Mouse (Mus musculus) ES-Bruce4 (cell line): ENCODE results near the gene Kif7. TPM values are rescaled to one million over a fixed set of nuclear protein-coding genes. Genes with fewer than 3 reads are reported as not detected.

Experiments used
- H3K27ac ChIP-seq: 2 replicates; pipeline ENCODE4 v1.5.1; 2012; ENCODE audit warnings: low read length, inconsistent platforms; ENCODE audit not compliant: insufficient read depth
- H3K27me3 ChIP-seq: 2 replicates; pipeline ENCODE4 v1.6.1; 2012; ENCODE audit warnings: mild to moderate bottlenecking, low read length, inconsistent platforms; ENCODE audit not compliant: control insufficient read depth, poor library complexity, insufficient read depth, severe bottlenecking
- H3K36me3 ChIP-seq: 2 replicates; pipeline ENCODE4 v1.6.1; 2012; ENCODE audit warnings: inconsistent platforms, mild to moderate bottlenecking, low read length, moderate library complexity; ENCODE audit not compliant: control insufficient read depth, poor library complexity, insufficient read depth, severe bottlenecking
- H3K4me1 ChIP-seq: one replicate; pipeline ENCODE4 v1.8.1; 2011; ENCODE audit warnings: low read length; ENCODE audit not compliant: control insufficient read depth, insufficient read depth
- H3K4me3 ChIP-seq: 2 replicates; pipeline ENCODE4 v1.5.1; 2011; ENCODE audit warnings: low read depth, mild to moderate bottlenecking, low read length
- H3K9ac ChIP-seq: 2 replicates; pipeline ENCODE4 v1.6.1; 2012; ENCODE audit warnings: low read depth, mild to moderate bottlenecking, inconsistent platforms; ENCODE audit not compliant: poor library complexity, severe bottlenecking
- H3K9me3 ChIP-seq: replicated peaks from 2 replicates; pipeline ENCODE4 v1.6.1; 2012; ENCODE audit warnings: mild to moderate bottlenecking, low read length, inconsistent platforms; ENCODE audit not compliant: control insufficient read depth, poor library complexity, insufficient read depth, severe bottlenecking
- CTCF ChIP-seq: IDR thresholded peaks from one replicate; pipeline ENCODE4 v1.8.1; 2011; ENCODE audit warnings: low read depth, low read length
- EP300 ChIP-seq: IDR thresholded peaks from 2 replicates; pipeline ENCODE4 v1.6.1; 2011; ENCODE audit warnings: low read depth, low read length; ENCODE audit not compliant: insufficient read depth
- POLR2A ChIP-seq: IDR thresholded peaks from one replicate; pipeline ENCODE4 v1.8.1; 2011; ENCODE audit warnings: low read length; ENCODE audit not compliant: insufficient read depth
- polyA plus RNA-seq: library from polyadenylated mRNA; stranded (reverse); fragments of >200 nt; gene quantifications from 2 replicates; pipeline ENCODE4 v1.2.4, GENCODE M21; 2011; ENCODE audit warnings: low read depth; ENCODE audit not compliant: missing spikeins, insufficient read depth, insufficient read length

Gene Kif7
- polyA plus RNA-seq, 1 experiment, result 4.1 TPM

GRCm38 (mm10) chr7:79670900-79671604 is 44.5 kb downstream of the Kif7 start:
- H3K4me3 ChIP-seq, result no peak overlapping the region
- no peaks in the 10 kb centered on the region for H3K4me1 ChIP-seq
- H3K9me3 ChIP-seq, result no peaks in the 10 kb centered on the region
- no peak overlapping the region for H3K27ac ChIP-seq
- TF ChIP-seq CTCF (no peak), POLR2A (no peak), EP300 (no peak)
- peaks cover 91% of the 10 kb centered on the region for H3K36me3 ChIP-seq
- no peak overlapping the region for H3K9ac ChIP-seq
- no peaks in the 10 kb centered on the region for H3K27me3 ChIP-seq

- no peak overlapping the region for H3K27ac ChIP-seq
- TF ChIP-seq CTCF (no peak), EP300 (no peak), POLR2A (no peak)
- no peak overlapping the region for H3K4me3 ChIP-seq
- H3K4me1 ChIP-seq, result no peaks in the 10 kb centered on the region
- H3K36me3 ChIP-seq, result peaks cover 84% of the 10 kb centered on the region
- no peaks in the 10 kb centered on the region for H3K27me3 ChIP-seq
- no peaks in the 10 kb centered on the region for H3K9me3 ChIP-seq
- H3K9ac ChIP-seq, result no peak overlapping the region
Measured at GRCm38 (mm10) chr7:79666690-79667089, 48.8 kb downstream of the Kif7 start.

- H3K36me3 ChIP-seq, result peaks cover 34% of the 10 kb centered on the region
- H3K4me1 ChIP-seq, result no peaks in the 10 kb centered on the region
- no peaks in the 10 kb centered on the region for H3K27me3 ChIP-seq
- peak overlapping the region; percentile 92 for H3K4me3 ChIP-seq
- no peaks in the 10 kb centered on the region for H3K9me3 ChIP-seq
- peak overlapping the region; percentile 84 for H3K9ac ChIP-seq
- peak overlapping the region; percentile 59 for H3K27ac ChIP-seq
- TF ChIP-seq CTCF (no peak), EP300 (peak; percentile 34; the same call in 1 of the 2 replicates)
Measured at GRCm38 (mm10) chr7:79661253-79661890, 54.1 kb downstream of the Kif7 start.

- peak overlapping the region; percentile 92 for H3K4me3 ChIP-seq
- peaks cover 26% of the 10 kb centered on the region for H3K36me3 ChIP-seq
- H3K27me3 ChIP-seq, result no peaks in the 10 kb centered on the region
- no peak for TF ChIP-seq EP300
- peak overlapping the region; percentile 59 for H3K27ac ChIP-seq
- peak overlapping the region; percentile 84 for H3K9ac ChIP-seq
- no peaks in the 10 kb centered on the region for H3K9me3 ChIP-seq
- no peaks in the 10 kb centered on the region for H3K4me1 ChIP-seq
Measured at GRCm38 (mm10) chr7:79660291-79661150, 55.0 kb downstream of the Kif7 start.

- H3K9me3 ChIP-seq, result no peaks in the 10 kb centered on the region
- H3K27me3 ChIP-seq, result no peaks in the 10 kb centered on the region
- H3K36me3 ChIP-seq, result peaks cover 19% of the 10 kb centered on the region
- no peaks in the 10 kb centered on the region for H3K4me1 ChIP-seq
- peak within 1 kb of the TSS; percentile 61 for H3K27ac ChIP-seq
- TF ChIP-seq POLR2A (peak; percentile 50), EP300 (peak; percentile 56; the same call in 1 of the 2 replicates), CTCF (no peak)
- peak within 1 kb of the TSS; percentile 84 for H3K9ac ChIP-seq
- peak within 1 kb of the TSS; percentile 92 for H3K4me3 ChIP-seq
Measured at GRCm38 (mm10) chr7:79659578-79660290, 55.8 kb downstream of the Kif7 start, which contains the start of gene Ticrr. TSS of gene Ticrr (plus strand) at chr7:79660196.
